Mouse (Mus musculus) embryonic facial prominence, embryonic 14.5 days (tissue): ENCODE results near the gene Sept6. TPM values are rescaled to one million over a fixed set of nuclear protein-coding genes. Genes with fewer than 3 reads are reported as not detected.

Experiments
- ATAC-seq: fragments of 200-750 bp; cut with Nextera tagmentation; 2 replicates; pipeline ENCODE4 v1.8.0; 2017; ENCODE audit warnings: low read depth, moderate number of reproducible peaks, moderate TSS enrichment
- DNase-seq: peaks from one replicate; pipeline ENCODE4 v3.0.0-alpha.2; 2015; ENCODE audit warnings: low spot score
- H3K27ac ChIP-seq: fragments of 300-500 bp; sonication (generic); replicated peaks from 2 replicates; pipeline ENCODE4 v1.5.1; 2014; ENCODE audit warnings: low read depth, mild to moderate bottlenecking, low read length, moderate library complexity
- H3K27me3 ChIP-seq: fragments of 300-500 bp; sonication (generic); replicated peaks from 2 replicates; pipeline ENCODE4 v1.6.1; 2014; ENCODE audit warnings: low read length; ENCODE audit not compliant: control insufficient read depth, insufficient read depth
- H3K36me3 ChIP-seq: fragments of 300-500 bp; sonication (generic); 2 replicates; pipeline ENCODE4 v1.6.1; 2014; ENCODE audit warnings: low read length, mixed read lengths; ENCODE audit not compliant: control insufficient read depth, insufficient read depth
- H3K4me1 ChIP-seq: fragments of 300-500 bp; sonication (generic); 2 replicates; pipeline ENCODE4 v1.6.1; 2014; ENCODE audit warnings: antibody characterized with exemption, low read length; ENCODE audit not compliant: control insufficient read depth, insufficient read depth
- H3K4me2 ChIP-seq: fragments of 300-500 bp; sonication (generic); 2 replicates; pipeline ENCODE4 v1.6.1; 2014; ENCODE audit warnings: low read depth, mild to moderate bottlenecking, low read length, moderate library complexity, mixed read lengths
- H3K4me3 ChIP-seq: fragments of 300-500 bp; sonication (generic); 2 replicates; pipeline ENCODE4 v1.5.1; 2014; ENCODE audit warnings: low read depth, mild to moderate bottlenecking, low read length
- H3K9ac ChIP-seq: fragments of 300-500 bp; sonication (generic); 2 replicates; pipeline ENCODE4 v1.6.1; 2014; ENCODE audit warnings: low read depth, mild to moderate bottlenecking, low read length, moderate library complexity, mixed read lengths
- H3K9me3 ChIP-seq: fragments of 300-500 bp; sonication (generic); 2 replicates; pipeline ENCODE4 v1.6.1; 2016; ENCODE audit warnings: low read length; ENCODE audit not compliant: control insufficient read depth
- WGBS: fragments of 180-500 bp; shearing (Covaris S2); extraction: QIAGEN DNeasy Blood & Tissue Kit; methylation state at CpG from one replicate; pipeline ENCODE4 v1.1.7; 2014; 5-methylcytosine and 5-hydroxymethylcytosine counted together
- polyA plus RNA-seq: library from polyadenylated mRNA; unstranded; fragments of >200 nt; fragmentation: Nextera tagmentation; extraction: Ambion mirVana; gene quantifications from 2 replicates; pipeline ENCODE4 v1.2.1, GENCODE M21; 2014

The Sept6 gene
- polyA plus RNA-seq, 1 experiment from 2014 or later, result 30.5 TPM

DNA sequence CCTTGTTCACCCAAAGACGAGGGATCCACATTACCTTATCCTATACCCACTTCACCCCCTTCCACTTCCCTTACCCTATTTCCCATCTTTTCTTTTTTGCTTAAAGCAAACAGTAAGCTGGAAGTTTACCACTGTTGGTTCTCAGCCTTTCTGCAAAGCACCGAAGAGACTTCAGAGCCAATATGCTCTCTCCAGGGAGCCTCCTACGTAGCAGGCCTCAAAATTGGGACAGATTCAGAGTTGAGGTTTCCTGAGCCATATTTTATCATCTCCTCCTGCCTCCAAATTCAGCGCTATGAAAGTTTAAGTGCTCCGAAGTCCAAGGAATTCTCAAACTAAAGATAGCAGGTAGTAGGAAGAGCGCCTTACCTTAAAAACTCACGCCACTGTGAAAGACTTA is 14.6 kb downstream of the Sept6 start:
- no peak overlapping the region for H3K27ac ChIP-seq
- H3K9ac ChIP-seq, result no peak overlapping the region
- H3K4me3 ChIP-seq, result no peak overlapping the region
- no peaks in the 10 kb centered on the region for H3K9me3 ChIP-seq
- DNase-seq, result no peak
- H3K4me1 ChIP-seq, result no peaks in the 10 kb centered on the region
- 84% methylated on average over 7 of the region's 7 CpGs for WGBS
- H3K27me3 ChIP-seq, result no peaks in the 10 kb centered on the region
- no peaks in the 10 kb centered on the region for H3K36me3 ChIP-seq
- no peak overlapping the region for H3K4me2 ChIP-seq
- no peak for ATAC-seq

DNA sequence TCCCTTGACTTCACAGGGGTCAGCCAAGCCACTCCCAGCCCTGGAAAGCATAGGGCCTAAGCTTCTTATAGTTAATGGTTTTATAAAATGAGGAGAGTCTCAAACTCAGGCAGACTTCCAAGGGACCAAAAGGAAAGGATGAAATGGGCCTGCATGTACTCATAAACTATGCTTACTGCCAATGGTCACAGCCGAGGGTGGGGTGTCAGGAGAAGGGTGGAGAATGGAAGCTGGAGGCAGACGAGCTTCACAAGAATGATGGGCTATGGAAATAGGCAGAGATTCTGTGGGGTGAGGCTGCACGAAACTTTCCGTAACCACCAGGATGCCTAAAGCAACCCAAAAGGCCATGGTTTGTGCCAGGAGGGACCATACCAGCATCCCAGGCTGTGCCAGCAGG is 15.3 kb downstream of the Sept6 start:
- Histone ChIP-seq H3K9me3 (no peaks in the 10 kb centered on the region), H3K36me3 (no peaks in the 10 kb centered on the region), H3K4me2 (no peak overlapping the region), H3K27me3 (no peaks in the 10 kb centered on the region), H3K9ac (no peak overlapping the region), H3K4me3 (no peak overlapping the region), H3K4me1 (no peaks in the 10 kb centered on the region), H3K27ac (no peak overlapping the region)
- DNase-seq (no peak), ATAC-seq (no peak)
- 83% methylated on average over 4 of the region's 4 CpGs for WGBS

DNA sequence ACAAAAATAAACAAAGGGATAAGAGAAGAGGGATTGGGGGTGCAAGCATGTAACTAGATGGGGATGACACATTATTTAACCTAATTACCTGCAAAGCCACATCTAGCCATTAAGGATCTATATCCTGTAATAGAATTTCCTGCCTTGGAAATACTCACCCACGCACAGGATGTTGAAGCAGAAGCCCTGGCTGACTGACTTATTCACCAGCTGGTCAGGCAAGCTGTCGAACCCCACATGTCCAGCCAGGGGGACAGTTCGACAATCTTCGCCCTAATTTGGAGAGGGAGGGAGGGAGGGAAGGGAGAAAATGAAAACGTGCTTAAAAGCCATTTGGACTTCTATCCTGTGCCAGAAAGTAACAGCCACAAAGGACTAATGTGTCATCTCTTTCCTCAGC is 16.7 kb downstream of the Sept6 start:
- Histone ChIP-seq H3K4me1 (no peaks in the 10 kb centered on the region), H3K4me3 (no peak overlapping the region), H3K4me2 (no peak overlapping the region), H3K9ac (no peak overlapping the region), H3K27ac (no peak overlapping the region), H3K36me3 (no peaks in the 10 kb centered on the region), H3K27me3 (no peaks in the 10 kb centered on the region), H3K9me3 (no peaks in the 10 kb centered on the region)
- ATAC-seq (no peak), DNase-seq (no peak)
- WGBS, result 46% methylated on average over 4 of the region's 5 CpGs

DNA sequence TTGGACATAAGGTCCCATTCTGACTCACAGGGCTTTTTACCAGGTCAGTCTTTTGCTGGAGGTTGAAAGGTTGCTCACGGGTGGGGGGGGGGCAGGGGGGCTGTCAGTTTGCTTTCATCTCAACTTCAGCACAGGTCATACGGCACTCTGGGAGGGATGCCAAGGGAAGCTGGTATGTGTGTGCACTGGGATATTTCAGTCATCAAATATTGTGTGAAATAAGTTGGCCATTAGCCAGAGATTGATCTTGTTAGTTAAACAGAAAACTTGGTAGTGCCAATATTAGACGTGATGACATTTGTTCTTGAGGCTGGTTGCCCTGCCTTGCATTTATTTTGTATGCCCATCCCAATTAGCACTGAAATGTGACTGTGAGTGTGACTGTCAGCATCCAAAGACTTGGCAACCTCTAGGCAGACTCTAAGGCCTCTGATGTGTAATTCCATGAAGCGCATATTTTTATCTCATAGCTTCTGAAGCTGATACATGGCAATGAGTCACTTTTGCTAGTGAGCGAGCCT is 18.6 kb downstream of the Sept6 start:
- Histone ChIP-seq H3K4me1 (no peaks in the 10 kb centered on the region), H3K9ac (no peak overlapping the region), H3K4me3 (no peak overlapping the region), H3K9me3 (no peaks in the 10 kb centered on the region), H3K36me3 (no peaks in the 10 kb centered on the region), H3K27me3 (no peaks in the 10 kb centered on the region), H3K4me2 (no peak overlapping the region), H3K27ac (no peak overlapping the region)
- ATAC-seq, result no peak
- WGBS, result 59% methylated on average over 5 of the region's 5 CpGs
- no peak for DNase-seq

DNA sequence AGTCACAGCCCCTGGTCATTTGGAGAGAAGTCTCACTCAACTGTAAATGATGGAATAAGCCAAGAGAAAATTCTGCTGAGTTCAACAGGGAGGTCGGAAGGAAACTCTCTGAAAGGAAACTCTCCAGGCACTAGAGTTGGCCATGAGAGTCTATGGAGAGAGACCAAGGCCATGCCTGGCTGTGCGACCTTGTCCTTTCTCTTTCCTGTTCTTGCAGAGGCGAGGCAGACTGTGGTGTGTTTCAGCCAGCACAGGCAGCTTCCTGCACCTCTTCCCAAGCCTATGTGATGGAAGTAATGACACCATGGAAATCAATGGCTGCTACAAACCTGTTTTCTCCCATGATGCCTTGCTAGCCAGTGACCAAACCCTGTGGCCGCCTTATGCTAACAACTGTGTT is 20.4 kb downstream of the Sept6 start:
- WGBS, result 86% methylated on average over 4 of the region's 4 CpGs
- no peak overlapping the region for H3K4me2 ChIP-seq
- no peaks in the 10 kb centered on the region for H3K9me3 ChIP-seq
- no peak overlapping the region for H3K4me3 ChIP-seq
- H3K27ac ChIP-seq, result no peak overlapping the region
- H3K4me1 ChIP-seq, result no peaks in the 10 kb centered on the region
- ATAC-seq (no peak), DNase-seq (no peak)
- H3K36me3 ChIP-seq, result no peaks in the 10 kb centered on the region
- no peak overlapping the region for H3K9ac ChIP-seq
- H3K27me3 ChIP-seq, result no peaks in the 10 kb centered on the region

DNA sequence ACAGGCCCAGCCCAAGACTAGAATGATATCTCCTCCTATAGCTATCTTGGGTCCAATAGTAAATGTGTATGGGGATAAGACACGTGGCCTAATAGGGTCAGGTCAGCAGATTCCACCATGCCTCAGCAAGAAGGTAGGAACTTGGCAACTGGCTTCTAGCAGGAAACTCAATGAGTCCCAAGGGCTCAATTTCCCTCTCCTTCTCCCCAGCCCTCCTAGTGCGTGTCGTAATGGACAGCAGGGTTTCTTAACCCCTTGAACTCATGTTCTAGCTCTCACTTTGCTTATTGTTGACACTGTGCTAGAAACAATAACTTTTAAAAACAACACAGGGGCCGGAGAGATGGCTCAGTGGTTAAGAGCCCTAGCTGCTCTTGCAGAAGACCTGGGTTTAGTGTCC is 22.1 kb downstream of the Sept6 start:
- 72% methylated on average over 4 of the region's 4 CpGs for WGBS
- Histone ChIP-seq H3K9me3 (no peaks in the 10 kb centered on the region), H3K4me1 (no peaks in the 10 kb centered on the region), H3K27me3 (no peaks in the 10 kb centered on the region), H3K4me3 (no peak overlapping the region), H3K36me3 (no peaks in the 10 kb centered on the region), H3K4me2 (no peak overlapping the region), H3K27ac (no peak overlapping the region), H3K9ac (no peak overlapping the region)
- ATAC-seq (no peak), DNase-seq (no peak)

DNA sequence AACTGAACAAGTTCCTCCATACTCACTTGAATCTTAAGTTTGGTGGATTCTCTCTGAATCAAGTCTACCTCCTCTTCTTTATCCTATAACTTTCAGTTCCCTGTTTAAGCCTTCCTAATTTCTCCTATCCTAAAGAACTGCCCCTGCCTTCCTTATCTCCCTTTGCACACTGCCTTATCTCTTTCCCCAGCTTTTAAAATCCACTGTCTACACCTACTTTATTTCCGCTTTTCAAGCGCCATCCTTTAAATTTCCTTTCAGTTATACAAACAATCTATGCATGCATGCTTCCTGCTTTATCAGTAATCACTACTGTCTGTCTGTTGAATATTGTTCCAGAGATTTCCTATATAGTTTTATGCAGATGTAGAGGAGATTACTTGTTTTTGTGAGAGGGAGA is 34.9 kb downstream of the Sept6 start:
- WGBS, result 83% methylated on average over 2 of the region's 2 CpGs
- Histone ChIP-seq H3K4me3 (no peak overlapping the region), H3K4me2 (no peak overlapping the region), H3K36me3 (no peaks in the 10 kb centered on the region), H3K27me3 (no peaks in the 10 kb centered on the region), H3K9ac (no peak overlapping the region), H3K4me1 (no peaks in the 10 kb centered on the region), H3K9me3 (no peaks in the 10 kb centered on the region), H3K27ac (no peak overlapping the region)
- DNase-seq, result no peak
- ATAC-seq, result no peak

DNA sequence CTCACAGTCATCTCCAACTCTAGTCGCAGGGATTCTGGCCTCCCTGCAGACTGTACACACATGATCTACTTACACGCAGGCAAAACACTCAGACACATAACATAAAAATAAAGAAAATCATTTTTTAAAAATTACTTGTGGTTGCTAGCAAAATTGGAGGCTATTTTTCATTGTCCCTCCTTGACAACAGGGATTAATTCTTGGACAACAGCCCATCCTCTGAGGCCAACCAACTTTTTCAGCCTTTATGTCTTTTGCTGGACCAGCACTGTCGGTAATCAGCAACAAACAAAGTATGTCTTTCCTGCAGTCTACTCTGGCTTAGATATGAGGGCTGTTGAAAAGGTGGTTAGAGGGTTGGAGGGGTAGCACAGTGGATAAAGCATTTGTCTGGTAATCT is 50.5 kb downstream of the Sept6 start:
- ATAC-seq, result no peak
- Histone ChIP-seq H3K27ac (no peak overlapping the region), H3K36me3 (peaks cover 8% of the 10 kb centered on the region; the same call in 1 of the 2 replicates), H3K9me3 (no peaks in the 10 kb centered on the region), H3K27me3 (no peaks in the 10 kb centered on the region), H3K4me1 (no peaks in the 10 kb centered on the region), H3K4me3 (no peak overlapping the region), H3K9ac (no peak overlapping the region), H3K4me2 (no peak overlapping the region)
- WGBS, result 66% methylated on average over 3 of the region's 3 CpGs
- no peak for DNase-seq

DNA sequence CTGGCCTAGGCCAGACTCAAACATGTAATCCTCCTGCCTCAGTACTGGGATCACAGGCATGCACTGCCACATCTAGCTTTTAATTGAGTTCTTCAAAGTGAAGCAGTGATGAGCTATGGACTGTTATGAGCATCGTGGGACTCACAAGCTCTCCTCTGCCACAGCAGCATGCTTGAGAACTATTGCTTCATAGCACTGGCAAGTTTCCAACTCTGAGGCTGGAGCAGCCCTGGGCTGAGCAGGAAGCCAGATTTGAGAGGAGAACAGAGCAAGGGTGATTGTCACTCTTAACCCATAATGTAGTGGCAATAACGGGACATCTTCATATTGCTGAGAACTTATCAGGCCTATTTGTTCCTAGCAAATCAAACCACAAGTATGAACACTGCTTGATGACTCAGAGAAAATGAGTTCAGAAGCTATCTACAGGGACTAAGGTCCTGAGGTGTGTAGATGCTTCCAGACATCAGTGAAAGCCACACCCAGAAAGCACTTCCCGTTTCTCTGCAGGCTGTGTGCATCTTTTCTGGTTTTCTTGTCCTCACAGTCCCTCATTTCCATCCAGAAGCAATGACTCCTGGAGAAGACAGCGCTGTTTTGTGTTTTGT is 51.7 kb downstream of the Sept6 start:
- H3K4me2 ChIP-seq, result no peak overlapping the region
- H3K9ac ChIP-seq, result no peak overlapping the region
- WGBS, result 76% methylated on average over 4 of the region's 4 CpGs
- no peak overlapping the region for H3K27ac ChIP-seq
- H3K27me3 ChIP-seq, result no peaks in the 10 kb centered on the region
- H3K9me3 ChIP-seq, result no peaks in the 10 kb centered on the region
- DNase-seq (peak; percentile 61), ATAC-seq (no peak)
- no peak overlapping the region for H3K4me3 ChIP-seq
- no peaks in the 10 kb centered on the region for H3K4me1 ChIP-seq
- peaks cover 8% of the 10 kb centered on the region; the same call in 1 of the 2 replicates for H3K36me3 ChIP-seq
